ENCODE assay signal across 29 mouse cellular contexts in genomic region chr11:67771691-67772090, GRCm38 (mm10). TPM values are rescaled to one million over a fixed set of nuclear protein-coding genes. Genes with fewer than 3 reads are reported as not detected.
DNase-seq lines count a peak whose midpoint lies in the region; ATAC-seq and TF ChIP-seq lines count a peak whose summit lies in the region.
"Had no signal": no experiment of that assay in that cellular context is flagged by ENCODE, and none has a peak within 500 bp of the region (broad histone marks: within the 10 kb centered on the region; RNA-seq: fewer than 3 reads in every experiment).

No protein-coding gene starts in this region.

- no peak for TF ChIP-seq EP300 in CH12.LX (IDR thresholded peaks at IDR 0.05; ENCODE audit: low read length)

- H3K4me1 ChIP-seq in intestine, postnatal 0 days (replicated peaks; ENCODE audit: control insufficient read depth, insufficient read depth, low read length), result no peaks in the 10 kb centered on the region
- peaks cover 5% of the 10 kb centered on the region; the same call in 1 of the 2 replicates for H3K4me1 ChIP-seq in intestine, embryonic 15.5 days (replicated peaks)
- H3K4me1 ChIP-seq in CH12.LX (ENCODE audit: control insufficient read depth in 1 of 2, insufficient read depth in 2 of 2), result peaks cover 0 to 20% of the 10 kb centered on the region in 2 experiments; a peak in 2 of 4 replicates
- H3K4me1 ChIP-seq: embryonic facial prominence, embryonic 13.5 days; embryonic facial prominence, embryonic 15.5 days; forebrain, embryonic 10.5 days had no signal

- no peaks in the 10 kb centered on the region for H3K27me3 ChIP-seq in intestine, postnatal 0 days (replicated peaks; ENCODE audit: control insufficient read depth, insufficient read depth, low read length)
- no peaks in the 10 kb centered on the region for H3K27me3 ChIP-seq in intestine, embryonic 15.5 days (replicated peaks)
- no peaks in the 10 kb centered on the region for H3K27me3 ChIP-seq in CH12.LX (replicated peaks)
- H3K27me3 ChIP-seq: embryonic facial prominence, embryonic 13.5 days; embryonic facial prominence, embryonic 15.5 days; forebrain, embryonic 13.5 days had no signal

- TF ChIP-seq POLR2A in CH12.LX (IDR thresholded peaks at IDR 0.05; ENCODE audit: low read depth, low read length), result no peak
- TF ChIP-seq POLR2A in brain, embryonic 14.5 days (IDR thresholded peaks at IDR 0.05; ENCODE audit: borderline replicate concordance, extremely low read depth, insufficient read depth, insufficient read length, poor library complexity, severe bottlenecking), result no peak

- no peak for TF ChIP-seq CTCF in intestine, postnatal 0 days (IDR thresholded peaks at IDR 0.05; ENCODE audit: low read depth)
- no peak for TF ChIP-seq CTCF in CH12.LX (conservative IDR thresholded peaks at IDR 0.05 in 1 of 2, IDR thresholded peaks at IDR 0.05 in 1 of 2; ENCODE audit: low read depth in 2 of 2, low read length in 2 of 2)
- TF ChIP-seq CTCF in brain, embryonic 14.5 days (IDR thresholded peaks at IDR 0.05; ENCODE audit: borderline replicate concordance, extremely low read depth, insufficient read depth, insufficient read length), result no peak
- no peak for TF ChIP-seq CTCF in gastrocnemius, adult 2 months (IDR thresholded peaks at IDR 0.05)

- intact Hi-C loops in gastrocnemius, adult 2 months (cut with DNase I), result no loop called here

- H3K27ac ChIP-seq in intestine, postnatal 0 days (ENCODE audit: low read depth, low read length), result 0 out of 2 replicates have a peak overlapping the region, but pooled peaks have one; percentile 41
- no peak overlapping the region for H3K27ac ChIP-seq in intestine, embryonic 15.5 days
- H3K27ac ChIP-seq in CH12.LX (ENCODE audit: insufficient read depth, low read depth), result no peak overlapping the region
- H3K27ac ChIP-seq in gastrocnemius, adult 2 months, result no peak overlapping the region
- H3K27ac ChIP-seq: embryonic facial prominence, embryonic 13.5 days; embryonic facial prominence, embryonic 15.5 days; forebrain, embryonic 10.5 days; forebrain, embryonic 13.5 days had no signal

- no peak overlapping the region for H3K9ac ChIP-seq in intestine, postnatal 0 days (ENCODE audit: low read depth, low read length)
- H3K9ac ChIP-seq in intestine, embryonic 15.5 days, result no peak overlapping the region
- H3K9ac ChIP-seq in CH12.LX (ENCODE audit: insufficient read depth, low read depth), result no peak overlapping the region
- H3K9ac ChIP-seq: embryonic facial prominence, embryonic 13.5 days; embryonic facial prominence, embryonic 15.5 days; forebrain, embryonic 13.5 days had no signal

- no peak for DNase-seq in CH12.LX (ENCODE audit: extremely low read depth)
- peak; percentile 48 for DNase-seq in brain, embryonic 14.5 days (ENCODE audit: low read depth)
- no peak for DNase-seq in gastrocnemius, adult 2 months
- DNase-seq in lung, postnatal 36 days, result no peak
- DNase-seq: adrenal gland, adult 8-10 months; adrenal gland, postnatal 14 days; adrenal gland, postnatal 36 days; cerebellum, adult 11 months; cerebellum, adult 18-20 months; cerebellum, adult 8-10 months; cerebellum, adult 9-11 months; cerebellum, postnatal 14 days; cerebellum, postnatal 36 days; embryo, embryonic 11 days had no signal

- dilution Hi-C loops in CH12.LX (cut with MboI; ENCODE audit: extremely low pct_ligation_motif_present, extremely low pct_unique_long_range_greater_than_20kb, low sequenced_read_pairs), result no loop called here

- H3K4me2 ChIP-seq in intestine, postnatal 0 days (replicated peaks; ENCODE audit: low read depth), result no peak overlapping the region
- no peak overlapping the region for H3K4me2 ChIP-seq in intestine, embryonic 15.5 days (replicated peaks)
- H3K4me2 ChIP-seq in CH12.LX (ENCODE audit: insufficient read depth, low read depth, poor library complexity, severe bottlenecking), result no peak overlapping the region
- H3K4me2 ChIP-seq: embryonic facial prominence, embryonic 13.5 days; embryonic facial prominence, embryonic 15.5 days; forebrain, embryonic 13.5 days had no signal

- no peak for TF ChIP-seq RAD21 in CH12.LX (IDR thresholded peaks at IDR 0.05; ENCODE audit: low read depth, low read length)

- no peak overlapping the region for H3K4me3 ChIP-seq in intestine, postnatal 0 days (ENCODE audit: low read depth, low read length)
- H3K4me3 ChIP-seq in intestine, embryonic 15.5 days (replicated peaks), result no peak overlapping the region
- H3K4me3 ChIP-seq in CH12.LX (replicated peaks in 1 of 3; ENCODE audit: low read depth in 2 of 3, low read length in 2 of 3, poor library complexity in 1 of 3), result no peak overlapping the region
- H3K4me3 ChIP-seq in gastrocnemius, adult 2 months, result no peak overlapping the region
- H3K4me3 ChIP-seq: embryonic facial prominence, embryonic 13.5 days; embryonic facial prominence, embryonic 15.5 days; erythroblast, embryonic 14.5 days; forebrain, embryonic 10.5 days; forebrain, embryonic 13.5 days had no signal

- ATAC-seq in intestine, postnatal 0 days, result no peak
- ATAC-seq in intestine, embryonic 15.5 days, result no peak
- ATAC-seq: activated CD4-positive, CD25-positive, alpha-beta regulatory T cell, adult 4 months; CD4-positive, CD25-positive, alpha-beta regulatory T cell, adult 4 months; forebrain, embryonic 13.5 days; forebrain, embryonic 16.5 days; Patski had no signal

- in situ Hi-C loops in CH12.LX (cut with MboI; ENCODE audit: low pct_ligation_motif_present, low pct_unique_long_range_greater_than_20kb, low sequenced_read_pairs), result no loop called here

- no peaks in the 10 kb centered on the region for H3K36me3 ChIP-seq in intestine, postnatal 0 days (ENCODE audit: control insufficient read depth, insufficient read depth)
- no peaks in the 10 kb centered on the region for H3K36me3 ChIP-seq in intestine, embryonic 15.5 days
- no peaks in the 10 kb centered on the region for H3K36me3 ChIP-seq in CH12.LX (replicated peaks in 1 of 2; ENCODE audit: control insufficient read depth in 1 of 2, insufficient read depth in 1 of 2, low read length in 1 of 2)
- H3K36me3 ChIP-seq: embryonic facial prominence, embryonic 13.5 days; embryonic facial prominence, embryonic 15.5 days; forebrain, embryonic 10.5 days had no signal

- WGBS in intestine, postnatal 0 days, result 57% methylated on average over 2 of the region's 2 CpGs
- 77% methylated on average over 2 of the region's 2 CpGs for WGBS in intestine, embryonic 15.5 days

- H3K9me3 ChIP-seq in intestine, postnatal 0 days (ENCODE audit: control insufficient read depth), result no peaks in the 10 kb centered on the region
- no peaks in the 10 kb centered on the region for H3K9me3 ChIP-seq in intestine, embryonic 15.5 days
- H3K9me3 ChIP-seq in CH12.LX (replicated peaks; ENCODE audit: low read length), result no peaks in the 10 kb centered on the region
- H3K9me3 ChIP-seq: embryonic facial prominence, embryonic 13.5 days; embryonic facial prominence, embryonic 15.5 days; forebrain, embryonic 10.5 days; forebrain, embryonic 13.5 days had no signal

- H3K79me2 ChIP-seq in CH12.LX (replicated peaks; ENCODE audit: control insufficient read depth, extremely low read depth, insufficient read depth, poor library complexity, severe bottlenecking), result no peaks in the 10 kb centered on the region

TF ChIP-seq in CH12.LX, 34 proteins besides CTCF, POLR2A, EP300 and RAD21:
- TF ChIP-seq USF1 (IDR thresholded peaks at IDR 0.05; ENCODE audit: low read depth, low read length) (peak; percentile 52), USF2 (conservative IDR thresholded peaks at IDR 0.05; ENCODE audit: low read depth, low read length) (peak; percentile 51; the same call in 1 of the 2 replicates), ELF1 (IDR thresholded peaks at IDR 0.05; ENCODE audit: low read depth, low read length) (no peak)

RNA-seq across cellular contexts. Expression of gene Glp2r, which starts 0.7 kb away (rescaled TPM):
- 2.8 and 2.9 TPM in 2 replicates for polyA plus RNA-seq in intestine, postnatal 0 days (2015; fragmentation: Nextera tagmentation; extraction: Ambion mirVana)
- 4.0 and 4.2 TPM in 2 replicates for polyA plus RNA-seq in intestine, embryonic 15.5 days (2015; fragmentation: Nextera tagmentation; extraction: Ambion mirVana)
- total RNA-seq in CH12.LX (2012; rRNA removed) (0.04 TPM in 2 replicates), CH12.LX (2014; rRNA removed) (0.04 and 0.09 TPM in 2 replicates)
- polyA plus RNA-seq in CH12.LX (2012; ENCODE audit: insufficient read length, low read depth), result 0.07 TPM in 1 of 2 replicates, not detected in the other
- polyA plus RNA-seq in brain, embryonic 14.5 days (2012; rRNA removed), result 0.04 and 0.05 TPM in 2 replicates
- under 1 TPM; 0.20 to 0.77 TPM for total RNA-seq in gastrocnemius, adult 2 months (2021)
- total RNA-seq: adrenal gland, postnatal 14 days; common myeloid progenitor, adult 5-6 weeks; ES-E14 had no signal
- polyA plus RNA-seq: activated CD4-positive, CD25-positive, alpha-beta regulatory T cell, adult 4 months; CD4-positive, CD25-positive, alpha-beta regulatory T cell, adult 4 months; embryonic facial prominence, embryonic 11.5 days; embryonic facial prominence, embryonic 13.5 days; erythroblast, embryonic 14.5 days; forebrain, embryonic 10.5 days; forebrain, embryonic 13.5 days; Patski had no signal

RNA-seq across cellular contexts. Expression of gene Gsg1l2, which starts 2.7 kb away (rescaled TPM):
- polyA plus RNA-seq in intestine, postnatal 0 days (2015; fragmentation: Nextera tagmentation; extraction: Ambion mirVana), result 0.23 TPM in 1 of 2 replicates, not detected in the other
- 0.24 TPM in 1 of 2 replicates, not detected in the other for polyA plus RNA-seq in intestine, embryonic 15.5 days (2015; fragmentation: Nextera tagmentation; extraction: Ambion mirVana)
- total RNA-seq in CH12.LX (2012; rRNA removed) (not detected in 2 replicates), CH12.LX (2014; rRNA removed) (not detected in 2 replicates)
- polyA plus RNA-seq in CH12.LX (2012; ENCODE audit: insufficient read length, low read depth), result not detected in 2 replicates
- polyA plus RNA-seq in brain, embryonic 14.5 days (2012; rRNA removed), result not detected in 2 replicates
- total RNA-seq in gastrocnemius, adult 2 months (2021), result not detected
- total RNA-seq: adrenal gland, adult 18-20 months; adrenal gland, adult 8-10 months; adrenal gland, postnatal 14 days; adrenal gland, postnatal 36 days; common myeloid progenitor, adult 5-6 weeks; ES-E14 had no signal
- polyA plus RNA-seq: activated CD4-positive, CD25-positive, alpha-beta regulatory T cell, adult 4 months; CD4-positive, CD25-positive, alpha-beta regulatory T cell, adult 4 months; embryonic facial prominence, embryonic 11.5 days; embryonic facial prominence, embryonic 13.5 days; embryonic facial prominence, embryonic 15.5 days; erythroblast, embryonic 14.5 days; forebrain, embryonic 10.5 days; forebrain, embryonic 13.5 days; forebrain, embryonic 16.5 days; Patski had no signal

RNA-seq across cellular contexts. Expression of gene Dhrs7c, which starts 26.3 kb away (rescaled TPM):
- polyA plus RNA-seq in intestine, postnatal 0 days (2015; fragmentation: Nextera tagmentation; extraction: Ambion mirVana), result not detected in 2 replicates
- polyA plus RNA-seq in intestine, embryonic 15.5 days (2015; fragmentation: Nextera tagmentation; extraction: Ambion mirVana), result 0.16 TPM in 1 of 2 replicates, not detected in the other
- total RNA-seq in CH12.LX (2012; rRNA removed), result not detected in 2 replicates
- not detected in 2 replicates for total RNA-seq in CH12.LX (2014; rRNA removed)
- not detected in 2 replicates for polyA plus RNA-seq in CH12.LX (2012; ENCODE audit: insufficient read length, low read depth)
- 0.10 TPM in 1 of 2 replicates, not detected in the other for polyA plus RNA-seq in brain, embryonic 14.5 days (2012; rRNA removed)
- 100 to 1,000 TPM; 338 to 397 TPM for total RNA-seq in gastrocnemius, adult 2 months (2021)
- total RNA-seq: adrenal gland, adult 8-10 months; adrenal gland, postnatal 14 days; adrenal gland, postnatal 36 days; common myeloid progenitor, adult 5-6 weeks; ES-E14 had no signal
- polyA plus RNA-seq: activated CD4-positive, CD25-positive, alpha-beta regulatory T cell, adult 4 months; CD4-positive, CD25-positive, alpha-beta regulatory T cell, adult 4 months; embryonic facial prominence, embryonic 11.5 days; erythroblast, embryonic 14.5 days; forebrain, embryonic 10.5 days; forebrain, embryonic 13.5 days; forebrain, embryonic 16.5 days; Patski had no signal
